Mouse (Mus musculus) heart, embryonic 14.5 days (tissue): ENCODE data around the gene Vsig10. TPM values are rescaled to one million over a fixed set of nuclear protein-coding genes. Genes with fewer than 3 reads are reported as not detected.
"Not testable (repeated sequence)": the region's sequence is repeated elsewhere in the genome, so short reads cannot be mapped to it uniquely, and the experiment has no call there.

Source experiments
- ATAC-seq: fragments of 200-750 bp; cut with Nextera tagmentation; 2 replicates; pipeline ENCODE4 v1.8.0; 2017; ENCODE audit warnings: low read depth, moderate TSS enrichment; ENCODE audit not compliant: insufficient number of reproducible peaks, insufficient read depth, low FRiP score
- H3K27ac ChIP-seq, 2 experiments: fragments of 200-500 bp in 1 of 2; fragments of 300-500 bp in 1 of 2; sonication (generic) in 1 of 2; replicated peaks in 1 of 2; 2 replicates each; pipeline ENCODE4 v1.5.1; 2012 to 2014; ENCODE audit warnings: low read depth in 2 of 2, low read length in 2 of 2, control low read depth in 1 of 2, mild to moderate bottlenecking in 1 of 2, mixed read lengths in 1 of 2; ENCODE audit not compliant: control insufficient read depth in 1 of 2, insufficient read depth in 1 of 2
- H3K27me3 ChIP-seq: fragments of 300-500 bp; sonication (generic); 2 replicates; pipeline ENCODE4 v1.6.1; 2014; ENCODE audit warnings: mild to moderate bottlenecking, low read length, control low read depth; ENCODE audit not compliant: control insufficient read depth, insufficient read depth
- H3K36me3 ChIP-seq: fragments of 300-500 bp; sonication (generic); 2 replicates; pipeline ENCODE4 v1.6.1; 2014; ENCODE audit warnings: mild to moderate bottlenecking, control low read depth, low read length, mixed read lengths; ENCODE audit not compliant: control insufficient read depth, insufficient read depth
- H3K4me1 ChIP-seq, 2 experiments: fragments of 200-500 bp in 1 of 2; fragments of 300-500 bp in 1 of 2; sonication (generic) in 1 of 2; 2 replicates each; pipeline ENCODE4 v1.6.1; 2012 to 2014; ENCODE audit warnings: low read length in 2 of 2, control low read depth in 1 of 2, mixed read lengths in 1 of 2; ENCODE audit not compliant: control insufficient read depth in 2 of 2, insufficient read depth in 2 of 2
- H3K4me2 ChIP-seq: fragments of 300-500 bp; sonication (generic); 2 replicates; pipeline ENCODE4 v1.6.1; 2014; ENCODE audit warnings: mild to moderate bottlenecking, low read length
- H3K4me3 ChIP-seq, 2 experiments: fragments of 200-500 bp in 1 of 2; fragments of 300-500 bp in 1 of 2; sonication (generic) in 1 of 2; 2 replicates each; pipeline ENCODE4 v1.5.1; 2012 to 2014; ENCODE audit warnings: low read length in 2 of 2, mild to moderate bottlenecking in 2 of 2, control low read depth in 1 of 2, low read depth in 1 of 2, moderate library complexity in 1 of 2; ENCODE audit not compliant: control insufficient read depth in 1 of 2, insufficient read depth in 1 of 2
- H3K9ac ChIP-seq: fragments of 300-500 bp; sonication (generic); 2 replicates; pipeline ENCODE4 v1.6.1; 2014; ENCODE audit warnings: mild to moderate bottlenecking, low read length
- H3K9me3 ChIP-seq: fragments of 300-500 bp; sonication (generic); 2 replicates; pipeline ENCODE4 v1.6.1; 2016; ENCODE audit warnings: low read length, control low read depth; ENCODE audit not compliant: control insufficient read depth
- WGBS: fragments of 180-500 bp; shearing (Covaris S2); extraction: QIAGEN DNeasy Blood & Tissue Kit; methylation state at CpG from one replicate; pipeline ENCODE4 v1.1.7; 2014; 5-methylcytosine and 5-hydroxymethylcytosine counted together
- polyA plus RNA-seq: library from polyadenylated mRNA; unstranded; fragments of >200 nt; fragmentation: Nextera tagmentation; extraction: Ambion mirVana; gene quantifications from 2 replicates; pipeline ENCODE4 v1.2.1, GENCODE M21; 2014

Gene Vsig10
- polyA plus RNA-seq, 1 experiment from 2014 or later: 6.6 TPM

GRCm38 (mm10) chr5:117323751-117324150, 4.9 kb downstream of the Vsig10 start:
- no peak for ATAC-seq
- Histone ChIP-seq H3K4me3 (no peak overlapping the region), H3K4me2 (no peak overlapping the region), H3K36me3 (peaks cover 7% of the 10 kb centered on the region; the same call in 1 of the 2 replicates), H3K9ac (no peak overlapping the region), H3K27ac (no peak overlapping the region), H3K4me1 (peaks cover 0 to 8% of the 10 kb centered on the region in 2 experiments; a peak in 2 of 4 replicates), H3K9me3 (no peaks in the 10 kb centered on the region), H3K27me3 (no peaks in the 10 kb centered on the region)
- WGBS: 87% methylated on average over 9 of the region's 9 CpGs

- peaks cover 7% of the 10 kb centered on the region; the same call in 1 of the 2 replicates for H3K36me3 ChIP-seq
- WGBS: 56% methylated on average over 6 of the region's 6 CpGs
- no peaks in the 10 kb centered on the region for H3K9me3 ChIP-seq
- H3K4me2 ChIP-seq: no peak overlapping the region
- no peak overlapping the region for H3K9ac ChIP-seq
- no peak for ATAC-seq
- H3K27ac ChIP-seq: no peak overlapping the region
- H3K4me3 ChIP-seq: no peak overlapping the region
- H3K27me3 ChIP-seq: no peaks in the 10 kb centered on the region
- H3K4me1 ChIP-seq: no peaks in the 10 kb centered on the region
These were observed 7.5 kb downstream of the Vsig10 start for GRCm38 (mm10) chr5:117326408-117326807.

GRCm38 (mm10) chr5:117330457-117330856, 11.6 kb downstream of the Vsig10 start:
- H3K27me3 ChIP-seq: no peaks in the 10 kb centered on the region
- H3K36me3 ChIP-seq: peaks cover 9% of the 10 kb centered on the region
- ATAC-seq: no peak
- H3K4me1 ChIP-seq: no peaks in the 10 kb centered on the region
- no peak overlapping the region for H3K4me2 ChIP-seq
- H3K9ac ChIP-seq: no peak overlapping the region
- 89% methylated on average over 7 of the region's 7 CpGs for WGBS
- no peak overlapping the region for H3K27ac ChIP-seq
- H3K4me3 ChIP-seq: no peak overlapping the region
- H3K9me3 ChIP-seq: no peaks in the 10 kb centered on the region

GRCm38 (mm10) chr5:117337999-117338398, 19.1 kb downstream of the Vsig10 start:
- Histone ChIP-seq H3K4me2 (no peak overlapping the region), H3K4me1 (no peaks in the 10 kb centered on the region), H3K36me3 (peaks cover 44% of the 10 kb centered on the region), H3K27me3 (no peaks in the 10 kb centered on the region), H3K9me3 (no peaks in the 10 kb centered on the region), H3K27ac (no peak overlapping the region), H3K4me3 (no peak overlapping the region), H3K9ac (no peak overlapping the region)
- WGBS: 86% methylated on average over 10 of the region's 10 CpGs
- no peak for ATAC-seq

- Histone ChIP-seq H3K27ac (no peak overlapping the region), H3K36me3 (peaks cover 46% of the 10 kb centered on the region), H3K4me1 (no peaks in the 10 kb centered on the region), H3K9me3 (no peaks in the 10 kb centered on the region), H3K27me3 (no peaks in the 10 kb centered on the region), H3K9ac (no peak overlapping the region), H3K4me2 (no peak overlapping the region), H3K4me3 (no peak overlapping the region)
- WGBS: 79% methylated on average over 8 of the region's 8 CpGs
- no peak for ATAC-seq
These were observed 19.6 kb downstream of the Vsig10 start for GRCm38 (mm10) chr5:117338503-117338902.

GRCm38 (mm10) chr5:117340081-117340480, 21.2 kb downstream of the Vsig10 start:
- ATAC-seq: no peak
- Histone ChIP-seq H3K9ac (no peak overlapping the region), H3K36me3 (peaks cover 46% of the 10 kb centered on the region), H3K27me3 (no peaks in the 10 kb centered on the region), H3K4me1 (no peaks in the 10 kb centered on the region), H3K4me2 (no peak overlapping the region), H3K27ac (no peak overlapping the region), H3K9me3 (no peaks in the 10 kb centered on the region), H3K4me3 (no peak overlapping the region)
- 81% methylated on average over 6 of the region's 6 CpGs for WGBS

- WGBS: 53% methylated on average over 6 of the region's 6 CpGs
- no peak overlapping the region for H3K9ac ChIP-seq
- no peak overlapping the region for H3K4me3 ChIP-seq
- H3K36me3 ChIP-seq: peaks cover 39% of the 10 kb centered on the region
- H3K4me2 ChIP-seq: no peak overlapping the region
- ATAC-seq: no peak
- no peaks in the 10 kb centered on the region for H3K9me3 ChIP-seq
- H3K4me1 ChIP-seq: no peaks in the 10 kb centered on the region
- no peaks in the 10 kb centered on the region for H3K27me3 ChIP-seq
- H3K27ac ChIP-seq: no peak overlapping the region
These were observed 23.0 kb downstream of the Vsig10 start for GRCm38 (mm10) chr5:117341896-117342295.

GRCm38 (mm10) chr5:117344496-117344895, 25.6 kb downstream of the Vsig10 start:
- peaks cover 20% of the 10 kb centered on the region for H3K36me3 ChIP-seq
- WGBS: 88% methylated on average over 5 of the region's 5 CpGs
- not testable (repeated sequence) for H3K27ac ChIP-seq, ATAC-seq, H3K4me3 ChIP-seq, H3K27me3 ChIP-seq, H3K4me2 ChIP-seq, H3K9me3 ChIP-seq, H3K9ac ChIP-seq, H3K4me1 ChIP-seq
